Mouse (Mus musculus) left cerebral cortex, adult 18-20 months (tissue): ENCODE measurements around the gene Hoxb6. TPM values are rescaled to one million over a fixed set of nuclear protein-coding genes. Genes with fewer than 3 reads are reported as not detected.
A peak's percentile ranks its signal among the peaks of the same experiment; 100 is the strongest.

Source experiments
- DNase-seq, 2 experiments: peaks; one replicate each; pipeline ENCODE4 v3.0.0; 2021 to 2022; ENCODE audit warnings: low spot score in 2 of 2, mixed read lengths in 1 of 2
- long read RNA-seq, 2 experiments: library from polyadenylated mRNA; stranded (forward); transcript quantifications; one replicate each; pipeline ENCODE4 v2.0.0; 2021
- total RNA-seq, 2 experiments: library from RNA; stranded (reverse); gene quantifications; 2 replicates each; pipeline ENCODE4 v1.2.3; 2021

Gene Hoxb6
- total RNA-seq = not detected
- long read RNA-seq, experiment 1 = 0 reads
- long read RNA-seq, experiment 2 = 0 reads

GRCm38 (mm10) chr11:96291681-96292564 is at the start of gene Hoxb6:
Gene Hoxb6 (plus strand): TSS chr11:96292476.
- no peak for DNase-seq

GRCm38 (mm10) chr11:96250901-96251300 is 41.4 kb upstream of the Hoxb6 start:
- no peak for DNase-seq

- DNase-seq = no peak
Measured at GRCm38 (mm10) chr11:96251480-96252031, 40.7 kb upstream of the Hoxb6 start.

- DNase-seq = no peak
Measured at GRCm38 (mm10) chr11:96252541-96253120, 39.6 kb upstream of the Hoxb6 start.

- DNase-seq = no peak
Measured at GRCm38 (mm10) chr11:96254221-96254620, 38.1 kb upstream of the Hoxb6 start.

GRCm38 (mm10) chr11:96255111-96255995 is 36.9 kb upstream of the Hoxb6 start:
- no peak for DNase-seq

GRCm38 (mm10) chr11:96255996-96256445 is 36.3 kb upstream of the Hoxb6 start:
- DNase-seq = no peak

GRCm38 (mm10) chr11:96257141-96257540 is 35.1 kb upstream of the Hoxb6 start:
- DNase-seq = no peak

- no peak for DNase-seq
Measured at GRCm38 (mm10) chr11:96259038-96259437, 33.2 kb upstream of the Hoxb6 start.

GRCm38 (mm10) chr11:96259511-96259910 is 32.8 kb upstream of the Hoxb6 start:
- no peak for DNase-seq

- DNase-seq = no peak
Measured at GRCm38 (mm10) chr11:96260310-96260970, 31.8 kb upstream of the Hoxb6 start.

- peak in 1 of 2 experiments; percentile 28 for DNase-seq
Measured at GRCm38 (mm10) chr11:96261323-96261890, 30.9 kb upstream of the Hoxb6 start.

- DNase-seq = no peak
Measured at GRCm38 (mm10) chr11:96262262-96262830, 29.9 kb upstream of the Hoxb6 start.

GRCm38 (mm10) chr11:96263636-96264389 is 28.5 kb upstream of the Hoxb6 start:
- DNase-seq = no peak

GRCm38 (mm10) chr11:96264390-96265020 is 27.8 kb upstream of the Hoxb6 start:
- DNase-seq = no peak

- DNase-seq = no peak
Measured at GRCm38 (mm10) chr11:96265954-96266353, 26.3 kb upstream of the Hoxb6 start.

GRCm38 (mm10) chr11:96267021-96267920 is 25.0 kb upstream of the Hoxb6 start:
- no peak for DNase-seq
